Mouse (Mus musculus): ENCODE measurements around the gene Fads1. TPM values are rescaled to one million over a fixed set of nuclear protein-coding genes. Genes with fewer than 3 reads are reported as not detected.

Gene Fads1
- polyA plus RNA-seq (2015; fragmentation: Nextera tagmentation; extraction: Ambion mirVana), result 54.6 and 63.9 TPM in 2 replicates

- Histone ChIP-seq H3K36me3 (ENCODE audit: insufficient read depth, low read length) (peaks cover 11% of the 10 kb centered on the region), H3K9me3 (replicated peaks; ENCODE audit: low read length) (no peaks in the 10 kb centered on the region), H3K4me3 (replicated peaks; ENCODE audit: low read depth, low read length) (peak within 1 kb of the TSS; percentile 77), H3K27me3 (ENCODE audit: insufficient read depth, low read length) (no peaks in the 10 kb centered on the region), H3K4me2 (ENCODE audit: low read length) (peak within 1 kb of the TSS; percentile 81), H3K27ac (peak within 1 kb of the TSS; percentile 91), H3K9ac (ENCODE audit: low read depth, low read length) (peak within 1 kb of the TSS; percentile 76), H3K4me1 (replicated peaks; ENCODE audit: insufficient read depth, low read length) (peaks cover 6% of the 10 kb centered on the region)
- peak; percentile 98 for DNase-seq (ENCODE audit: low spot score)
- WGBS, result under 1% methylated on average over 70 of the region's 70 CpGs
- TF ChIP-seq CTCF (IDR thresholded peaks at IDR 0.05; ENCODE audit: low read depth), result peak; percentile 68
- peak; percentile 95 for ATAC-seq (replicated peaks; ENCODE audit: low FRiP score, low read depth)
Measured at GRCm38 (mm10) chr19:10182670-10183298, at the start of gene Fads1. Fads1 (plus strand) TSS chr19:10182888.

GRCm38 (mm10) chr19:10134692-10135091 lies 48.0 kb upstream of the Fads1 start:
- Histone ChIP-seq H3K27me3 (ENCODE audit: insufficient read depth, low read length) (no peaks in the 10 kb centered on the region), H3K9ac (ENCODE audit: low read depth, low read length) (no peak overlapping the region), H3K9me3 (replicated peaks; ENCODE audit: low read length) (no peaks in the 10 kb centered on the region), H3K4me1 (replicated peaks; ENCODE audit: insufficient read depth, low read length) (no peaks in the 10 kb centered on the region), H3K4me2 (ENCODE audit: low read length) (no peak overlapping the region), H3K36me3 (ENCODE audit: insufficient read depth, low read length) (no peaks in the 10 kb centered on the region), H3K4me3 (replicated peaks; ENCODE audit: low read depth, low read length) (no peak overlapping the region), H3K27ac (no peak overlapping the region)
- ATAC-seq (replicated peaks; ENCODE audit: low FRiP score, low read depth), result peak; percentile 21; the same call in 1 of the 2 replicates
- DNase-seq (ENCODE audit: low spot score), result peak; percentile 83
- TF ChIP-seq CTCF (IDR thresholded peaks at IDR 0.05; ENCODE audit: low read depth), result no peak
- 19% methylated on average over 2 of the region's 2 CpGs for WGBS

- no peaks in the 10 kb centered on the region for H3K27me3 ChIP-seq (ENCODE audit: insufficient read depth, low read length)
- no peak overlapping the region for H3K27ac ChIP-seq
- no peak overlapping the region for H3K9ac ChIP-seq (ENCODE audit: low read depth, low read length)
- ATAC-seq (replicated peaks; ENCODE audit: low FRiP score, low read depth) (peak; percentile 72; the same call in 1 of the 2 replicates), DNase-seq (ENCODE audit: low spot score) (peak; percentile 47)
- no peak overlapping the region for H3K4me3 ChIP-seq (replicated peaks; ENCODE audit: low read depth, low read length)
- no peak for TF ChIP-seq CTCF (IDR thresholded peaks at IDR 0.05; ENCODE audit: low read depth)
- no peaks in the 10 kb centered on the region for H3K9me3 ChIP-seq (replicated peaks; ENCODE audit: low read length)
- H3K4me1 ChIP-seq (replicated peaks; ENCODE audit: insufficient read depth, low read length), result no peaks in the 10 kb centered on the region
- H3K36me3 ChIP-seq (ENCODE audit: insufficient read depth, low read length), result no peaks in the 10 kb centered on the region
- H3K4me2 ChIP-seq (ENCODE audit: low read length), result no peak overlapping the region
- WGBS, result 56% methylated on average over 5 of the region's 5 CpGs
Measured at GRCm38 (mm10) chr19:10137423-10137822, 45.3 kb upstream of the Fads1 start.

- H3K27me3 ChIP-seq (ENCODE audit: insufficient read depth, low read length), result no peaks in the 10 kb centered on the region
- no peak overlapping the region for H3K4me2 ChIP-seq (ENCODE audit: low read length)
- 85% methylated on average over 6 of the region's 6 CpGs for WGBS
- TF ChIP-seq CTCF (IDR thresholded peaks at IDR 0.05; ENCODE audit: low read depth), result no peak
- no peak overlapping the region for H3K4me3 ChIP-seq (replicated peaks; ENCODE audit: low read depth, low read length)
- H3K27ac ChIP-seq, result no peak overlapping the region
- H3K36me3 ChIP-seq (ENCODE audit: insufficient read depth, low read length), result no peaks in the 10 kb centered on the region
- ATAC-seq (replicated peaks; ENCODE audit: low FRiP score, low read depth), result no peak
- H3K9ac ChIP-seq (ENCODE audit: low read depth, low read length), result no peak overlapping the region
- H3K9me3 ChIP-seq (replicated peaks; ENCODE audit: low read length), result no peaks in the 10 kb centered on the region
- DNase-seq (ENCODE audit: low spot score), result no peak
- H3K4me1 ChIP-seq (replicated peaks; ENCODE audit: insufficient read depth, low read length), result no peaks in the 10 kb centered on the region
Measured at GRCm38 (mm10) chr19:10139736-10140135, 43.0 kb upstream of the Fads1 start.

- no peak overlapping the region for H3K4me2 ChIP-seq (ENCODE audit: low read length)
- H3K4me1 ChIP-seq (replicated peaks; ENCODE audit: insufficient read depth, low read length), result no peaks in the 10 kb centered on the region
- H3K27ac ChIP-seq, result no peak overlapping the region
- H3K27me3 ChIP-seq (ENCODE audit: insufficient read depth, low read length), result no peaks in the 10 kb centered on the region
- H3K9me3 ChIP-seq (replicated peaks; ENCODE audit: low read length), result no peaks in the 10 kb centered on the region
- no peak for TF ChIP-seq CTCF (IDR thresholded peaks at IDR 0.05; ENCODE audit: low read depth)
- DNase-seq (ENCODE audit: low spot score) (no peak), ATAC-seq (replicated peaks; ENCODE audit: low FRiP score, low read depth) (no peak)
- 64% methylated on average over 2 of the region's 2 CpGs for WGBS
- no peak overlapping the region for H3K4me3 ChIP-seq (replicated peaks; ENCODE audit: low read depth, low read length)
- H3K9ac ChIP-seq (ENCODE audit: low read depth, low read length), result no peak overlapping the region
- no peaks in the 10 kb centered on the region for H3K36me3 ChIP-seq (ENCODE audit: insufficient read depth, low read length)
Measured at GRCm38 (mm10) chr19:10143667-10144066, 39.0 kb upstream of the Fads1 start.

GRCm38 (mm10) chr19:10144464-10144863 lies 38.2 kb upstream of the Fads1 start:
- no peak for TF ChIP-seq CTCF (IDR thresholded peaks at IDR 0.05; ENCODE audit: low read depth)
- 60% methylated on average over 4 of the region's 4 CpGs for WGBS
- DNase-seq (ENCODE audit: low spot score) (no peak), ATAC-seq (replicated peaks; ENCODE audit: low FRiP score, low read depth) (no peak)
- Histone ChIP-seq H3K27me3 (ENCODE audit: insufficient read depth, low read length) (no peaks in the 10 kb centered on the region), H3K36me3 (ENCODE audit: insufficient read depth, low read length) (no peaks in the 10 kb centered on the region), H3K4me3 (replicated peaks; ENCODE audit: low read depth, low read length) (no peak overlapping the region), H3K9me3 (replicated peaks; ENCODE audit: low read length) (no peaks in the 10 kb centered on the region), H3K27ac (no peak overlapping the region), H3K4me2 (ENCODE audit: low read length) (no peak overlapping the region), H3K9ac (ENCODE audit: low read depth, low read length) (no peak overlapping the region), H3K4me1 (replicated peaks; ENCODE audit: insufficient read depth, low read length) (no peaks in the 10 kb centered on the region)

Measured in kidney, postnatal 0 days (tissue).